Mouse (Mus musculus) neural tube, embryonic 14.5 days (tissue): ENCODE measurements at regions not wholly inside any gene's neighbourhood (a gene's known extent, or its start where the extent isn't known, plus 50 kb on each side); places are given as distances from the start of the nearest gene placed in this dataset.
"Not testable (repeated sequence)": the region's sequence is repeated elsewhere in the genome, so short reads cannot be mapped to it uniquely, and the experiment has no call there.

ENCODE experiments used
- ATAC-seq: fragments of 200-750 bp; cut with Nextera tagmentation; 2 replicates; pipeline ENCODE4 v1.8.0; 2017; ENCODE audit warnings: low read depth, mild to moderate bottlenecking, moderate TSS enrichment, moderate library complexity
- H3K27ac ChIP-seq: fragments of 300-500 bp; sonication (generic); 2 replicates; pipeline ENCODE4 v1.5.1; 2014; ENCODE audit warnings: low read depth, mild to moderate bottlenecking, control low read depth, low read length, moderate library complexity, mixed read lengths
- H3K27me3 ChIP-seq: fragments of 300-500 bp; sonication (generic); 2 replicates; pipeline ENCODE4 v1.6.1; 2014; ENCODE audit warnings: low read length; ENCODE audit not compliant: control insufficient read depth, insufficient read depth
- H3K36me3 ChIP-seq: fragments of 300-500 bp; sonication (generic); 2 replicates; pipeline ENCODE4 v1.6.1; 2014; ENCODE audit warnings: low read length, mixed read lengths; ENCODE audit not compliant: control insufficient read depth, insufficient read depth
- H3K4me1 ChIP-seq: fragments of 300-500 bp; sonication (generic); 2 replicates; pipeline ENCODE4 v1.6.1; 2014; ENCODE audit warnings: low read length; ENCODE audit not compliant: control insufficient read depth, insufficient read depth
- H3K4me2 ChIP-seq: fragments of 300-500 bp; sonication (generic); 2 replicates; pipeline ENCODE4 v1.6.1; 2014; ENCODE audit warnings: mild to moderate bottlenecking, low read depth, low read length, control low read depth
- H3K4me3 ChIP-seq: fragments of 300-500 bp; sonication (generic); 2 replicates; pipeline ENCODE4 v1.5.1; 2014; ENCODE audit warnings: low read depth, low read length, control low read depth, mixed read lengths
- H3K9ac ChIP-seq: fragments of 300-500 bp; sonication (generic); replicated peaks from 2 replicates; pipeline ENCODE4 v1.6.1; 2014; ENCODE audit warnings: low read depth, mild to moderate bottlenecking, control low read depth, low read length, mixed read lengths
- H3K9me3 ChIP-seq: fragments of 300-500 bp; sonication (generic); 2 replicates; pipeline ENCODE4 v1.6.1; 2016; ENCODE audit warnings: low read length; ENCODE audit not compliant: control insufficient read depth
- WGBS: fragments of 180-500 bp; shearing (Covaris S2); extraction: QIAGEN DNeasy Blood & Tissue Kit; methylation state at CpG from one replicate; pipeline ENCODE4 v1.1.7; 2014; 5-methylcytosine and 5-hydroxymethylcytosine counted together

- not testable (repeated sequence) for H3K27ac ChIP-seq, H3K36me3 ChIP-seq, H3K4me2 ChIP-seq, H3K4me1 ChIP-seq, H3K4me3 ChIP-seq, H3K9ac ChIP-seq, H3K27me3 ChIP-seq, H3K9me3 ChIP-seq
- peak; percentile 38; the same call in 1 of the 2 replicates for ATAC-seq
- 92% methylated on average over 6 of the region's 20 CpGs for WGBS
Measured at GRCm38 (mm10) chr14:52862491-52862890, 366.9 kb upstream of the Olfr1507 start.

GRCm38 (mm10) chr14:52855339-52855738 lies 359.8 kb upstream of the Olfr1507 start:
- H3K9ac ChIP-seq, H3K4me2 ChIP-seq, H3K9me3 ChIP-seq, H3K4me1 ChIP-seq, ATAC-seq, H3K36me3 ChIP-seq, H3K27ac ChIP-seq, H3K4me3 ChIP-seq, H3K27me3 ChIP-seq: not testable (repeated sequence)
- no CpG with 5 or more reads among the region's 2 CpGs for WGBS

- not testable (repeated sequence) for H3K9me3 ChIP-seq, H3K4me2 ChIP-seq, ATAC-seq, H3K4me3 ChIP-seq, H3K27ac ChIP-seq, H3K4me1 ChIP-seq, H3K9ac ChIP-seq, H3K27me3 ChIP-seq, H3K36me3 ChIP-seq
Measured at GRCm38 (mm10) chr14:52853598-52853997, 358.0 kb upstream of the Olfr1507 start.

GRCm38 (mm10) chr14:52847970-52848369 lies 352.4 kb upstream of the Olfr1507 start:
- not testable (repeated sequence) for H3K4me1 ChIP-seq
- no CpG with 5 or more reads among the region's 2 CpGs for WGBS

GRCm38 (mm10) chr14:52824005-52824404 lies 328.5 kb upstream of the Olfr1507 start:
- not testable (repeated sequence) for H3K4me1 ChIP-seq, ATAC-seq, H3K9me3 ChIP-seq, H3K36me3 ChIP-seq, H3K9ac ChIP-seq, H3K4me3 ChIP-seq, H3K27me3 ChIP-seq, H3K4me2 ChIP-seq, H3K27ac ChIP-seq
- no CpG with 5 or more reads among the region's 1 CpGs for WGBS

More at GRCm38 (mm10) chr14:52847970-52848369, 352.4 kb upstream of the Olfr1507 start:
- not testable (repeated sequence) for H3K9me3 ChIP-seq, ATAC-seq, H3K4me2 ChIP-seq, H3K27me3 ChIP-seq, H3K27ac ChIP-seq, H3K4me3 ChIP-seq, H3K36me3 ChIP-seq, H3K9ac ChIP-seq

- not testable (repeated sequence) for H3K27me3 ChIP-seq, H3K9me3 ChIP-seq, H3K4me3 ChIP-seq, H3K27ac ChIP-seq, H3K4me1 ChIP-seq, H3K4me2 ChIP-seq, H3K9ac ChIP-seq, ATAC-seq, H3K36me3 ChIP-seq
- WGBS: no CpG with 5 or more reads among the region's 4 CpGs
Measured at GRCm38 (mm10) chr14:52821617-52822016, 326.1 kb upstream of the Olfr1507 start.

- H3K9ac ChIP-seq, H3K36me3 ChIP-seq, H3K4me3 ChIP-seq, ATAC-seq, H3K4me2 ChIP-seq, H3K27me3 ChIP-seq, H3K27ac ChIP-seq, H3K4me1 ChIP-seq, H3K9me3 ChIP-seq: not testable (repeated sequence)
- WGBS: 100% methylated on average over 2 of the region's 5 CpGs
Measured at GRCm38 (mm10) chr14:52811128-52811415, 315.5 kb upstream of the Olfr1507 start.

- H3K36me3 ChIP-seq, H3K9me3 ChIP-seq, H3K4me2 ChIP-seq, H3K27ac ChIP-seq, H3K27me3 ChIP-seq, H3K9ac ChIP-seq, H3K4me1 ChIP-seq, H3K4me3 ChIP-seq: not testable (repeated sequence)
- 71% methylated on average over 8 of the region's 8 CpGs for WGBS
- ATAC-seq: peak; percentile 83
Measured at GRCm38 (mm10) chr14:52810275-52811127, 315.0 kb upstream of the Olfr1507 start.

GRCm38 (mm10) chr14:52801705-52802104 lies 306.2 kb upstream of the Olfr1507 start:
- not testable (repeated sequence) for H3K4me2 ChIP-seq, H3K27me3 ChIP-seq, ATAC-seq, H3K4me1 ChIP-seq, H3K9me3 ChIP-seq, H3K36me3 ChIP-seq, H3K27ac ChIP-seq, H3K9ac ChIP-seq, H3K4me3 ChIP-seq
- 80% methylated on average over 2 of the region's 2 CpGs for WGBS
